Mouse (Mus musculus) yolk sac, embryonic 10.5 days (tissue): ENCODE results near the gene Fgfr2.
A peak's percentile ranks its signal among the peaks of the same experiment; 100 is the strongest.
"Not testable (repeated sequence)": the region's sequence is repeated elsewhere in the genome, so short reads cannot be mapped to it uniquely, and the experiment has no call there.

Source experiments
- DNase-seq: peaks from one replicate; pipeline ENCODE4 v3.0.0-alpha.2; 2017; ENCODE audit warnings: low spot score

Fgfr2 gene

GRCm38 (mm10) chr7:132689722-132690121 is 433.4 kb downstream of the Fgfr2 start:
- DNase-seq = no peak

DNA sequence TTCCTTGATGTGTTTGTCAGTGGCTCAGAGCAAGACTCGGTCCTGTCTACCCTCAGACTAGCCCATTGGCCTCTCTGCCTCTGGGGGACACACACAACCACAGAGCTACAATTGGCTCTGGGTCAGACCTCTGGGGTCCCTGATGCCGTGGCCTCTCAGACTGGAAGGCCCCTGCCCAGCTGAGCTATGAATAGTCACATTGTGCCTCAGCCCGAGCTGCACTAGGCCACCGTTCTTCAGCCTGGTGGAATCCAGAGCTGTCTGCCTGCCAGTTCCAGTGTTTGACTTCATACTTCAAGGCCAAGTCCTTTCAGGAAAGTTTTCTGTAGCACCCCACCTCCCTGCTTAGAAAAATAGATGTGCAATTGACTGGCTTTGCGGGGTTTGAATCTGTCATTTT is 434.4 kb downstream of the Fgfr2 start:
- DNase-seq = no peak

- no peak for DNase-seq
Measured at GRCm38 (mm10) chr7:132687897-132688296, 435.3 kb downstream of the Fgfr2 start.

- DNase-seq = no peak
Measured at GRCm38 (mm10) chr7:132686515-132686914, 436.6 kb downstream of the Fgfr2 start.

DNA sequence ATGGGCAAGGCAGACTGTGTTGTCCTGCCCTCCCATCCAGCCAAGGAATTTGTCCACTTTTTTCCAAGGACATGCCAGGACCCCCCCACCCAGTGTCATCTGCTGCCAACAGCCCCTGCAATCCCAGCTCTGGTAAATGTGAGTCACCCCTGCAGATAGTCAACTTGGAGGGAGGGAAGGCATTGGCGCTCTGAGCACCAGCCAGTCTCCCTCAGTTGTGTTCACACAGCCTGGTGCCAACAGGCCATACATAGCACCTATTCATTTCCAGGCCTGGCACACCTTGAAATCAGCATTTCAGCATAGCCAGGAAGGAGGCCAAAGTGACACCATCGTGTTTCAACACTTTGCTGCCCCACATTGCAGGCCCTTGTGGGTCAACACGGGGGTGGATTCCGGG is 439.2 kb downstream of the Fgfr2 start:
- no peak for DNase-seq

GRCm38 (mm10) chr7:132682901-132683300 is 440.2 kb downstream of the Fgfr2 start:
- DNase-seq = no peak

GRCm38 (mm10) chr7:132682336-132682735 is 440.8 kb downstream of the Fgfr2 start:
- no peak for DNase-seq

DNA sequence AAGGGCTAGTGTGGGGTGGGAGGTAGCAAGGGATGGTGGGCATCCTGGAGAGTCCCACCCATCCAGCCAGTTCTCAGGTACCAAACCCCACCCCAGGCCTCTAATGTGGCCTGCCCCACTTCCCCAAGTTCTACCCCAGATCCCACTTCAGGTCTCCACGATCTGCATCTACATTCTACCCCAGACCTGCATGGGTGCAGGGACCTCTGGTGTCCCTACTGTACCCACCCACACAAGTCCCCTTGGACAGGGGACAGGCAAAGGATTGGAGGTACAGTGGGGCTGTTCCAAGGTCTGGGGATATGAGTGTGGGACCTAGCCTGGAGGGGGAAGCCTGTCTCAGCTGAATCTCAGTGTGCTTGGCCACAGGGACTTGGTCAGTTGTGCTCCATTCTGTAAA is 441.3 kb downstream of the Fgfr2 start:
- DNase-seq = no peak

DNA sequence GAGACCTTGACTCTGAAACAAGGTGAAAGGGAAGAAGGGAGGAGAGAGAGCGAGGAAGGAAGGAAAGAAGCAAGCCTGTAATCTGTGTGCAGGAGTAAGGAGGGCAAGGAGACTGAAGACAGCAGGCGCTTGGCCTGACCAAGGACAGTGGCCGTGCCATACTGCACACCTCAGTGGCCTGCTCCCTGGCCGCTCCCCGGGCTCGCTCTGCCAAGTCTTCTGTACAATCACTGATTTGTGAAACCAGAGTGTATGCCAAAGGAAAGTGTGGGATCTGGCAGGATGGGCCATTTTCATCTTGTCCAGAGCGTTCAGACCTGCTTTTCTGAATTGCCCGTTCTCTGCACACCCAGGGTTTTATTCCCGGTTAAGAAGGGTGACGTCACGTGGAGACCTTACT is 441.9 kb downstream of the Fgfr2 start:
- no peak for DNase-seq

DNA sequence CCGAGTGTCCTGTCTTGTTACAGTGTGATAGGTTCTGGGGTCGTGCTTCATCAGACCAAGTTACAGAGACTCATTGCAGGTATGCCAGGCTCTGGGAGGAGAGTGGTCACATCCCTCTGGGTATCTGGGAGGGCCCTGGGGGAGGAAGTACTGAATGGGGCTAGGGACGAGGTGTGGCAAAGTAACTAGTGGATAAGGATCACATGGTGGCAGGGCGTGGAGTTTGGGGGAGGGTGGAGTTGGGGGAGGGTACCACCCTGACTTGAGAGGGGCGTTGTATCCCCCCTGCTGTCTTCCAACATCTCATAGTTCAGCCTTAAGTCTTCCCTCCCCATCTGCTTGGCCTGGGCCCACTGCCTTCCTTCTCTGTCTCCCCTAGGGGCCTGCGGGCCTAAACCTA is 443.6 kb downstream of the Fgfr2 start:
- DNase-seq = no peak

- DNase-seq = no peak
Measured at GRCm38 (mm10) chr7:132679117-132679516, 444.0 kb downstream of the Fgfr2 start.

DNA sequence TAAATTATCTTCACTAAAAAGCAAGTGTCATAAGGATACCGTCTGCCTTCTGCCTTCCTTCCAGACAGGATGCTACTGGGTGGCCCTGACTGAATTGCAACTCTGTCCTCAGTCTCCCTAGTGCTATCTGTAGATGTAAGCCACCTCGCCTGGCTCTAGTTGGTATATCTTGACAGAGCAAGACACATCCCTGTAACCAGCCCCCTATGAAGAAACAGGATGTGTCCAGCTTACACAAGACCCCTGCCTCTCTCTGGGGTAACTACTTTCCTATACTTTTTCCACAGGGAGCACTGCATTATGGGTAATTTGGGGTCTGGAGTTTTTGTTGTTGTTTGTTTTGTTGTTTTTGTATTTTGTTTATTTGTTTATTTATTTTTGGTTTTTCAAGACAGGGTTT is 447.2 kb downstream of the Fgfr2 start:
- no peak for DNase-seq

DNA sequence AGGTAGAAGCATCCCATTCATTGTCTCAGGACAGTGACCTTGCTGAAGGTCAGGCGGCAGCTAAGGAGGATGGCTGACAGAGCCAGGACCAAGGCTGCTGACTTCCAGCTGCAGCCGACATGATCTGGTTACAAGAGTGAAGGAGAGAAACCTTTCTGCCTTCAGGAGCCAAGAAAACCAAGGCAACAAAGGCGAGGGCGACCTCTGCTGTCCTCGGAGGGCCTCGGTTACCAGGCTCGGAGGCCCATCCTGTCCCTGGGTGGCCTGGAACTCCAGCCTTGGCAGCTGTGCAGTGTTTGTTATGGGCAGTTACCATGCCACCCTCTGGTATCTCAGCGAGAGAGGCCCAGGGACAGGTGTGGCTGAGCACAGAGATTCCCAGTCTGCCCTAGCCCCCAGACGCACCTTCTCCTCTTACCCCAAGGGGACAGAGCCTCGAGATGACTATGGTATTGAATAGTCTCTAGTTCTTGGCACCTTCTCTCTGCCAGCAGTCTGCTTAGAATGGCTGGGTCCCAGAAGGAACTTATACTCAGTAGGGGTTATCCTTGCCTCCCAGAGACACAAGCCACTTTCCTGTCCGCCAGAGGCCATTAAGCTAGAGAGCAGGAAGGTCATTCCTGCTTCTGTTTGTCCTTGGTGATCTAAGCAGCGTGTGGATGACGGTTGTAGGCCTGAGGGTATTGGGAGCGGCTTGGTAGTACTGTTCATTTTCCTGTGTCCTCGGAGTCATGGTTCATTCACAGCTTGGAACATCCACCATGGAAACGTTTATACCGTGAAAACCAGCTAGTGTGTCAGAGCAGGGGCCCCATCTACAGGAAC is 449.0 kb downstream of the Fgfr2 start:
- no peak for DNase-seq

DNA sequence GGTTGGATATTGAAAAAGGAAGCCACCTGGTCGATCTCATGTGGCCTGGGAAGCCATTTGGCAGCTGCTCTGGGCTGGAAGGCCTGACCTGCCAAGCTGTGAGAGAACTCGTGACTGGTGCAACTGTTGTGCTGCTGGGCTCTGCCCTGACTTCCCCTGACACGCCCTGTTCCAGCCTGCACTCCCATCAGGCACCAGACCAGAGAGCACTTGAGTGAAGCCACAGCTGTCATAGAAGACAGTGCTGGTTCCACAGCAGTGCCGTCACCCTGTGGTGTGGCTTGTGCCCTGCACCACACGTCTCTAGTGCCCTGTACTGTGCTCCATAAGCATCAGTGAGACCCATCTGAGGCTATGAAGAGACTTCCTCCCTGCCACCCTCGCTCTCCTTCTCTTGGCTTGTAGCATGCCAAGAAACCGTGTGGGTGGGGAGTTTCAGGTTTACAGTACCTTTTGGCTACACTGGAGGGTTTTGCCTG is 450.6 kb downstream of the Fgfr2 start:
- DNase-seq = no peak

DNA sequence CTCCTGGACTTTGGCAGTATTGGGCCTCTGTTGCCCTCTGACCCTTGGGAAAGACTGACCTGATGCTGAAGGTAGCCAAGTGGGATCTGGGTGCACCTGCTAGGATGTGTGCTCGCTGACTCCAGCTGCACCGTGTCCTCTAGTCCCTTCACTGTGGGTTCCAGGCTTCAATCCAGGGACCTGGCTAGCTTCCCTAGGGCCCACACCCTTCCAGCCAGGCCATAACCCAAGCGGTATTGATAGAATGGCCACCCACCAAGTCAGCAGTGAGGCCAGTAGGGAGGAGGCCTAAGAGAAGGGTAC is 452.3 kb downstream of the Fgfr2 start:
- DNase-seq = no peak

- no peak for DNase-seq
Measured at GRCm38 (mm10) chr7:132669999-132670862, 452.9 kb downstream of the Fgfr2 start.

GRCm38 (mm10) chr7:132668604-132669003 is 454.5 kb downstream of the Fgfr2 start:
- DNase-seq = no peak

- DNase-seq = no peak
Measured at GRCm38 (mm10) chr7:132666516-132666915, 456.6 kb downstream of the Fgfr2 start.

DNA sequence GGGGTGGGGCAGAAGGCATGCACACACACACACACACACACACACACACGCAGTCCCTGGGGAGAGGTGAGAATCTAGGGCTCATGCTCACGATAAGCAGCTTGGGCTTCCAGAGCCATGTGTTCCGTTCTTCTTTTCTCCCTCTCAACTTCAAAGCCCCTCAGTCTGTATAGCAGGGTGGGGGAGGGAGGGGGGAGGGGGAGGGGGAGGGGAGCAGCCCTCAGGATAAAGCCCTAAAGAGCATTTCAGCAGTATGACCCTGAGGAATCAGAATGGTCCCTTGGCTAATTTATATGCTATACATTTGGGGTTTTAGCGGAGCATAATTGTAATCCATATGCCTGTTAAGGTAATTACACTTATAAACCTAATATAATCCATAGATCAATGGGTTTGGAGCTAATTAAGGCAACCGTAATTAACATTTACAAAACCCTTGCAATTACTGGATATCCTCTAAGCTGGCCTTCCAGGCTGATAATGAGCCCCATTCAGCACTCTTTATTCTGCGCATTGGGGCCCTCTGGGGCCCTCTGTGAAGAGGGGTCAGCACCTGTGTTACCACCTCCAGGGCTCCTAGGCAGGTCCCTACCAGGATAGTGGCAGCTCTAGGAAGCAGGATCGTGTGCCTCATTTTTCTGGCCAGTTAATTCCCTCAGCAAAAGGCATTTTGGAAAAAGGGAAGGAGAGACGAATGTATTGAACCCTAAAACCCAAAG is 457.3 kb downstream of the Fgfr2 start:
- DNase-seq = no peak

GRCm38 (mm10) chr7:132664815-132665214 is 458.3 kb downstream of the Fgfr2 start:
- peak; percentile 79 for DNase-seq

DNA sequence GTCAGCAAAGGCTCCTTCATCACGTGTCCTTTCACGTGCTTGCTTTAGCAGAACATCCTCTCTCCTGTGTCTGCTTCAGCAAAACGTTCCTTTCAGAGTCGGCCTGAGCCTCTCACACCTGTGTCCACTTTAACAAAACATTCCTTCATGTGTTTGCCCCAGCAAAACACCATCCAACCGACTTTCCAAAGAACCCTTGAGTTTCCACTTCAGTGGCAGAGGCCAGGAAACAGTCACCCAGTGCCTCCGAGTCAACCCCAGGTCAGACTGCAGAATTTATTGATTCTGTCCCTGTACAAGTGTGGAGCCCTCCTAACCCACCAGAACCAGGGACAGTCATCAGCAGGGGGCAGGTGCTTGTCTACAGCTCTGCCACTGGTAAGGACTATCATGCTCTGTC is 460.3 kb downstream of the Fgfr2 start:
- DNase-seq = not testable (repeated sequence)

DNA sequence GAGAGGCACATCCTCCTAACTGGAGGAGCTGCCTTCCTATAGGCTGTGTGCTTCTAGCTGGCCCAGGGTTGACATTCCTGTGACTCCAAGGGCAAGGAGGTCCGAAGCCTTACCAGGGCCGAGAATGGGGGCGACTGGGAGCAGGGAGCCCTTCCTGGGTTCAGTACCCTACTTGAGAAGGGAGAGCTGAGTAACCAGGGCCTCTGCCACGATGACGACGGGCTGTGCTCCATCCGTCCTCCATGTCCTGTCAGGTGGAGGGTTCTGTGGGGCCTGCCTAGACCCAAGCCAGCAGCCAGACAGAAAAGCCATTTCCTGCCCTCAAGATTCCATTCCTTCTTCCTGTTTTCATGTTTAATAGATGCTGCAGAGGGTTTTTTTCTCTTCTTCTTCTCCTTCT is 463.5 kb downstream of the Fgfr2 start:
- DNase-seq = no peak

DNA sequence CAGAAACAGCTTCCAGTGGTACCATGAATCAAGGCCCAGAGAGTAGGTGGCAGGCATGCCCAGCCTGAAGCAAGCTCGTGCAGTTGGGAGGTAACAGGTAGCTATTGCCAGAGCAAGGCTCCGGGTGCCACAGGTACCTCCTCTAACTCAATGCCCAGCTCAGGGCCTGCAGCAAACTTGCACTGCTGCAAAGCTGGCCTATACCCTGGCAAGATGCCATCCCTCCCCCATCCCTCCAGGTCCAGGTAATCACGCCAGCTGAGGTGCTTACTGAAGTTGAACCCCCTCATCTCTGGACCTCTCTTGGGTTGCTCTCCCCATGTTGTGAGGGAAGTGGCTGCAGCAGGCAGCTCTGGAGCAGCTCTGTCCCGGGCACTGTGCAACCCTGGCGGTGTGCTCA is 464.5 kb downstream of the Fgfr2 start:
- no peak for DNase-seq
